Mouse (Mus musculus) intestine, postnatal 0 days (tissue): Measurements from ENCODE around the gene Gm29609. TPM values are rescaled to one million over a fixed set of nuclear protein-coding genes. Genes with fewer than 3 reads are reported as not detected.

ENCODE experiments used
- ATAC-seq: fragments of 200-750 bp; cut with Nextera tagmentation; 2 replicates; pipeline ENCODE4 v1.8.0; 2017; ENCODE audit warnings: mild to moderate bottlenecking, moderate TSS enrichment, moderate library complexity
- H3K27ac ChIP-seq: fragments of 300-500 bp; sonication (generic); 2 replicates; pipeline ENCODE4 v1.5.1; 2014; ENCODE audit warnings: mild to moderate bottlenecking, low read depth, low read length, moderate library complexity
- H3K27me3 ChIP-seq: fragments of 300-500 bp; sonication (generic); replicated peaks from 2 replicates; pipeline ENCODE4 v1.6.1; 2014; ENCODE audit warnings: low read length, mixed read lengths; ENCODE audit not compliant: control insufficient read depth, insufficient read depth
- H3K36me3 ChIP-seq: fragments of 300-500 bp; sonication (generic); 2 replicates; pipeline ENCODE4 v1.6.1; 2014; ENCODE audit warnings: mild to moderate bottlenecking, moderate library complexity; ENCODE audit not compliant: control insufficient read depth, insufficient read depth
- H3K4me1 ChIP-seq: fragments of 300-500 bp; sonication (generic); replicated peaks from 2 replicates; pipeline ENCODE4 v1.6.1; 2014; ENCODE audit warnings: antibody characterized with exemption, low read length, mixed read lengths; ENCODE audit not compliant: control insufficient read depth, insufficient read depth
- H3K4me2 ChIP-seq: fragments of 300-500 bp; sonication (generic); replicated peaks from 2 replicates; pipeline ENCODE4 v1.6.1; 2014; ENCODE audit warnings: low read depth, mild to moderate bottlenecking, moderate library complexity
- H3K4me3 ChIP-seq: fragments of 300-500 bp; sonication (generic); 2 replicates; pipeline ENCODE4 v1.5.1; 2014; ENCODE audit warnings: low read depth, low read length
- H3K9ac ChIP-seq: fragments of 300-500 bp; sonication (generic); 2 replicates; pipeline ENCODE4 v1.6.1; 2014; ENCODE audit warnings: mild to moderate bottlenecking, low read depth, low read length
- H3K9me3 ChIP-seq: fragments of 300-500 bp; sonication (generic); 2 replicates; pipeline ENCODE4 v1.6.1; 2016; ENCODE audit warnings: mixed run types; ENCODE audit not compliant: control insufficient read depth
- CTCF ChIP-seq: sonication (generic); IDR thresholded peaks from 2 replicates; pipeline ENCODE4 v1.5.1; 2016; ENCODE audit warnings: low read depth, mild to moderate bottlenecking, control low read depth, antibody characterized with exemption, moderate library complexity
- WGBS: fragments of 180-500 bp; shearing (Covaris S2); extraction: QIAGEN DNeasy Blood & Tissue Kit; methylation state at CpG from one replicate; pipeline ENCODE4 v1.1.7; 2014; 5-methylcytosine and 5-hydroxymethylcytosine counted together
- polyA plus RNA-seq: library from polyadenylated mRNA; unstranded; fragments of >200 nt; fragmentation: Nextera tagmentation; extraction: Ambion mirVana; gene quantifications from 2 replicates; pipeline ENCODE4 v1.2.1, GENCODE M21; 2015

Gene Gm29609
- polyA plus RNA-seq = 0.53 and 1.0 TPM in 2 replicates

DNA sequence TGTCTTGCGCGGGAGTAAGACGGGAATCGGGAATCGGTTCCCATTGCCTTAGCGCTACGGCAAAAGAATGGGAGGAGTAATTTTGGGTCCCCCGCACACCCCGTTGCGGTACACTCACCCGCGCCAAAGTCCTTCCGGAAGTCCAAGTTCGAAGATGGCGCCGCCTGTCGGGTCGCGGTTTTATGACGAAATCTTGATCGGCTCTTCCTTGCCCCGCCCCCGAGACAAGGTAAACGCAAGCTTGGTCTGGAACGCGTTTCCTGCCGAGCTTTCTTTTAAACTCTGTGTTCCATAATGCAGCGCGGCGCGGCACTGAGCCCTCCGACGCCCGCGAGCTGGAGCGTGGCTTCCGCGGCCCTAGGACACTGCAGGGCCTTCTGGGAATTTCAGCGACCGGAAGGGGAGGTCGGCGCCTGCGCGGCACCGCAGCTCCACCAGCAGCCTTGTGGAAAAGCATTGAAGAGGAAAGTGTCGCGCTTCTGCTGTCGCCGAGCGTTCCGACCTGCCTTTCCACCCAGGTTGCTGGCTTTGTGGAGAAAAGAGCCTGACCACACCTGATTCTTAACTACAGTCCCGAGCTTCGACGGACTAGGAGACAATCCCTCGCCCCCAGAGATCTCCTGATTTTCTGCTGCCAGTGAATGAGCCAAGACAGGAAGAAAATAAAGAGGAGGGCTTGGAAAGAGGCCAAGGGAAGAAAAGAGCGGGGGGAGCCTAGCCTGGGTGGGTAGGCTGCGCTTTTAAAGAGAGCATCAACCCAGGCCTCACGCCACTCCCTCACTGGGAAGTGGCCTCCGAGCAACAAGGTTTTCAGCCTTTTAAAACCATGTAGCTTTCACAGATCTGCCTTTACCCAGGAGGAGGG lies at the start of gene Gm29609, which contains the start of gene Gtf3c2:
Gm29609 (minus strand) TSS at position 146 of the 865 bp plus-strand sequence.
Gtf3c2 (minus strand) TSS at position 379 of the 865 bp plus-strand sequence.
- no peaks in the 10 kb centered on the region for H3K27me3 ChIP-seq
- peak; percentile 97 for ATAC-seq

DNA sequence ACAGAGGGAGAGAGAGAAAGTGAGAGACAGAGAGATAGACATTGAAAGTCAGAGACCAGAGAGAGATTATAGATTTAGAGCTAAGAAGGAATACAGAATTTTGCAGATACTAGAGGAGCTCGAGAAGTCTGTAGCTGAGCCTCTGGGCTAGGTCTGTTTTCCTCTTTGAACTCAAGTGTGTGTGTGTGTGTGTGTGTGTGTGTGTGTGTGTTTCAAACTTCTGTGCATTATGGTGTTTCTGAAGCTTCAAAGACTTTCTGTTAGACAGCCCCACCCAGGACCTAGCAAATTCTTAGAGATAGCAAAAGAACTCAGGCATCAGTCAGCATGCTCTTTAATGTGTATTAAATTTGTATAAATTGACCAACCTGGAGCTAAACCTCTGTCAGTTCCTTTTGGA lies 46.9 kb upstream of the Gm29609 start:
- ATAC-seq = no peak
- Histone ChIP-seq H3K9me3 (no peaks in the 10 kb centered on the region), H3K4me2 (no peak overlapping the region), H3K27ac (no peak overlapping the region), H3K9ac (no peak overlapping the region), H3K4me1 (no peaks in the 10 kb centered on the region), H3K27me3 (no peaks in the 10 kb centered on the region), H3K36me3 (no peaks in the 10 kb centered on the region), H3K4me3 (no peak overlapping the region)
- 53% methylated on average over 1 of the region's 1 CpGs for WGBS
- TF ChIP-seq CTCF = no peak

More for the DNA sequence above, at the start of gene Gm29609, which contains the start of gene Gtf3c2:
- H3K4me3 ChIP-seq = peak within 1 kb of the TSS; percentile 98
- TF ChIP-seq CTCF = peak; percentile 34; the same call in 1 of the 2 replicates
- peak within 1 kb of the TSS; percentile 85 for H3K4me2 ChIP-seq
- H3K9ac ChIP-seq = peak within 1 kb of the TSS; percentile 76
- H3K36me3 ChIP-seq = no peaks in the 10 kb centered on the region
- peak within 1 kb of the TSS; percentile 95 for H3K27ac ChIP-seq
- no peaks in the 10 kb centered on the region for H3K9me3 ChIP-seq
- WGBS = under 1% methylated on average over 59 of the region's 59 CpGs
- no peaks in the 10 kb centered on the region for H3K4me1 ChIP-seq

DNA sequence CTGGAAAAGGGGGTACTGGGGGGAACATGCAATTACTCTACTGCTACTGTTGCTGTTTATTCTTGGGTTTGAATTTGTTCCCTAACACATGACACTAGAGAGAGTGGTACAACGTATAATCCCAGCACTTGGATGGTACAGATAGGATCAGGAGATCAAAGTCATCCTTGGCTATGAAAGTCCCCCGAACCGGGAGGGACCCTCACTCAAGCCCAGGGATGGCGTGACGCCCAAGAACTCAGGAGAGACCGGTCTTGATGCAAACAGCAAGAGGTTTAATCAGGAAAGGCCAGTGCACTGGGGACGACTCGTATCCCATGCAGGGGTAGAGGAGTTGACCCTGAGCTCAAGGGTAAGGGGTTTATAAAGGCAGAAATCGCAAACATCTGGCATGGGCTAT lies 43.0 kb upstream of the Gm29609 start:
- ATAC-seq = no peak
- no peaks in the 10 kb centered on the region for H3K4me1 ChIP-seq
- 95% methylated on average over 9 of the region's 9 CpGs for WGBS
- no peak overlapping the region for H3K4me3 ChIP-seq
- no peak overlapping the region for H3K4me2 ChIP-seq
- no peaks in the 10 kb centered on the region for H3K27me3 ChIP-seq
- H3K36me3 ChIP-seq = no peaks in the 10 kb centered on the region
- no peaks in the 10 kb centered on the region for H3K9me3 ChIP-seq
- no peak overlapping the region for H3K27ac ChIP-seq
- no peak overlapping the region for H3K9ac ChIP-seq
- TF ChIP-seq CTCF = no peak

DNA sequence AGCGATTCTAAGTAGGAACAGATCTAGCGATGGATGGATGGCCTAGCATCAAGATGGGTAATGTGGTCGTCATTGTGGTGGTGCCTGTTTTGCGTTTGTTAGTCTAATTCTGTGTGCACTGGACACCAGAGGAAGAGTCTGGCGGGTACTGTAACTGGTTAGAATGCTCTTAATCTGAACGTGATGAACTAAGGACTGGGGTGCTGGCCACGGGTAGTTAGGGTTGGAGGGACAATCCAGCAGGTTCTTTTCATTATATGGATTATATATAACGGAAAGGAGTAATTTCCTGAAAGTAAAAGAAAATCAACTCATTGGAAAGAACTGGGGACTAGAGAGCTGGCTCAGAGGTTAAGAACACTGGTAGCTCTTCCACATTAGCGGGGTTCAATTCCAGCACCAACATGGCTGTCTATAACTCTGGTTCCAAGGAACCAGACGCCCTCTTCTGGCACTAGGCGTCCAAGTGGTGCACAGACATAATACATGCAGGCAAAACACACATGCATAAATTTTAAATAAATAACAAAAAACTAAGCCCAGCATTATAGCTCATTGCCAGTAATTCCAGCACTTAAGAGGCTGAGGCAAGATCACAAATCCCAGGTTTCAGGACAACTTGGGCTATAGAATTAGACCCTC lies 41.7 kb upstream of the Gm29609 start:
- TF ChIP-seq CTCF = peak; percentile 70
- H3K9ac ChIP-seq = peak overlapping the region; percentile 54
- no peaks in the 10 kb centered on the region for H3K36me3 ChIP-seq
- H3K4me3 ChIP-seq = peak overlapping the region; percentile 84
- H3K27ac ChIP-seq = peak overlapping the region; percentile 75
- no peaks in the 10 kb centered on the region for H3K9me3 ChIP-seq
- H3K4me2 ChIP-seq = peak overlapping the region; percentile 87
- WGBS = 15% methylated on average over 11 of the region's 11 CpGs
- H3K4me1 ChIP-seq = no peaks in the 10 kb centered on the region
- H3K27me3 ChIP-seq = no peaks in the 10 kb centered on the region
- no peak for ATAC-seq

- H3K4me3 ChIP-seq = peak within 1 kb of the TSS; percentile 84
- ATAC-seq = peak; percentile 95
- H3K27me3 ChIP-seq = no peaks in the 10 kb centered on the region
- WGBS = under 1% methylated on average over 66 of the region's 70 CpGs
- peak within 1 kb of the TSS; percentile 92 for H3K27ac ChIP-seq
- no peaks in the 10 kb centered on the region for H3K9me3 ChIP-seq
- peak; percentile 29; the same call in 1 of the 2 replicates for TF ChIP-seq CTCF
- H3K9ac ChIP-seq = peak within 1 kb of the TSS; percentile 74
- no peaks in the 10 kb centered on the region for H3K4me1 ChIP-seq
- H3K4me2 ChIP-seq = peak within 1 kb of the TSS; percentile 87
- no peaks in the 10 kb centered on the region for H3K36me3 ChIP-seq
Observed at GRCm38 (mm10) chr5:31220448-31221303, 41.0 kb upstream of the Gm29609 start, which contains the start of gene Ppm1g. Ppm1g (minus strand) TSS chr5:31220687.
